Mouse (Mus musculus): Measurements from ENCODE around the gene Ptdss2.

Gene Ptdss2

GRCm38 (mm10) chr7:141173323-141173850, 51.2 kb downstream of the Ptdss2 start:
- no peak for ATAC-seq (ENCODE audit: low TSS enrichment)

GRCm38 (mm10) chr7:141175068-141175467, 52.9 kb downstream of the Ptdss2 start:
- no peak for ATAC-seq (ENCODE audit: low TSS enrichment)

- ATAC-seq (ENCODE audit: low TSS enrichment): peak; percentile 56; the same call in 1 of the 2 replicates
Observed at GRCm38 (mm10) chr7:141176173-141176572, 54.0 kb downstream of the Ptdss2 start.

GRCm38 (mm10) chr7:141188194-141188593, 66.0 kb downstream of the Ptdss2 start:
- ATAC-seq (ENCODE audit: low TSS enrichment): no peak

GRCm38 (mm10) chr7:141188733-141189132, 66.6 kb downstream of the Ptdss2 start:
- no peak for ATAC-seq (ENCODE audit: low TSS enrichment)

GRCm38 (mm10) chr7:141190220-141190619, 68.0 kb downstream of the Ptdss2 start:
- ATAC-seq (ENCODE audit: low TSS enrichment): no peak

GRCm38 (mm10) chr7:141191036-141191435, 68.9 kb downstream of the Ptdss2 start:
- no peak for ATAC-seq (ENCODE audit: low TSS enrichment)

- ATAC-seq (ENCODE audit: low TSS enrichment): no peak
Observed at GRCm38 (mm10) chr7:141191796-141192685, 69.9 kb downstream of the Ptdss2 start.

- ATAC-seq (ENCODE audit: low TSS enrichment): no peak
Observed at GRCm38 (mm10) chr7:141192776-141193347, 70.7 kb downstream of the Ptdss2 start.

- peak; percentile 11; the same call in 1 of the 2 replicates for ATAC-seq (ENCODE audit: low TSS enrichment)
Observed at GRCm38 (mm10) chr7:141193348-141193856, 71.2 kb downstream of the Ptdss2 start.

GRCm38 (mm10) chr7:141193948-141194347, 71.8 kb downstream of the Ptdss2 start, which contains the start of the genes Hras and Lrrc56:
Gene Hras, minus strand, starts transcription at chr7:141194005.
Gene Lrrc56, plus strand, starts transcription at chr7:141194157.
- ATAC-seq (ENCODE audit: low TSS enrichment): peak; percentile 92

- ATAC-seq (ENCODE audit: low TSS enrichment): no peak
Observed at GRCm38 (mm10) chr7:141194409-141194808, 72.2 kb downstream of the Ptdss2 start.

GRCm38 (mm10) chr7:141194830-141195229, 72.6 kb downstream of the Ptdss2 start:
- peak; percentile 65 for ATAC-seq (ENCODE audit: low TSS enrichment)

- ATAC-seq (ENCODE audit: low TSS enrichment): no peak
Observed at GRCm38 (mm10) chr7:141195754-141196153, 73.6 kb downstream of the Ptdss2 start.

- ATAC-seq (ENCODE audit: low TSS enrichment): no peak
Observed at GRCm38 (mm10) chr7:141196619-141197282, 74.6 kb downstream of the Ptdss2 start.

- ATAC-seq (ENCODE audit: low TSS enrichment): no peak
Observed at GRCm38 (mm10) chr7:141198121-141198520, 75.9 kb downstream of the Ptdss2 start.

- ATAC-seq (ENCODE audit: low TSS enrichment): no peak
Observed at GRCm38 (mm10) chr7:141204546-141204945, 82.4 kb downstream of the Ptdss2 start.

GRCm38 (mm10) chr7:141205504-141205903, 83.3 kb downstream of the Ptdss2 start:
- no peak for ATAC-seq (ENCODE audit: low TSS enrichment)

- ATAC-seq (ENCODE audit: low TSS enrichment): no peak
Observed at GRCm38 (mm10) chr7:141206182-141206937, 84.2 kb downstream of the Ptdss2 start.
